Mouse (Mus musculus): ENCODE data around the gene Ndufs4.

Gene Ndufs4

DNA sequence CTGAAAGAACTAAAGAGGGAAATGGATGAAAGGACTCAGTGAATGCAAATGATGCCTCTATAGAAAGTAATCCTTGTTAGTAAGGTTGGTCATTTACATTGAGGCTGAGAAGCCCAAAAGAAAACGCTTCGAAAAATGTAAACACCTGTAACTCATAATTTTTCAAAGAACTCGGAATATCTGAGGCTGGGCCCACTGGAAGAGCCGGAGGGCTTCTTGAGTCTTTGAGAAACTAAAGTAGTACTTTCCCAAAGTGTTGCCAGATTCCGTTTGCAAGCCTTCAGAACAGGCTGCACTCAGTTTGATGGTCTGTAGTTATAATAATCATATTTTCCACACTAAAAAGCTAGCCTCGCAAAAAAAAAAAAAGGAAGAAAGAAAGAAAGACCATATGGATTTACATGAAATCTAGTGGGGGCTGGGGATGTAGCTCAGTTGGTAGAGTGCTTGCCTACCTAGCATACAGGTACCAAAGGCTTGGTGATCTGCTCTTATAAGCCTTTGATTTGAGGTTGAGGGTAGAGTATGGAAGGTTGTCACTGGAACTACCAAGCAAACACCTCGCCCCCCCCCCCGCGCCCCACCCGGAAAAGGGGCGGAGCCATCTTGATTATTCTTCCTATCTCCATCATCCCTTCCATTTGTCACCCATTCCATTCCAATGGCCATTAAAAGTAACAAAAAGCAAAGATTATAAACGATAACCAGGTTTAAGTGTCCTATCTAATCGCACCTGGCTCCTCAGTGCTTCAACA is at the start of gene Ndufs4:
TSS of gene Ndufs4 (minus strand) at position 48 of the 755 bp plus-strand sequence.
- DNase-seq (ENCODE audit: low spot score): no peak

- DNase-seq (ENCODE audit: low spot score): no peak
Observed at GRCm38 (mm10) chr13:114432491-114432890, 44.4 kb upstream of the Ndufs4 start.

GRCm38 (mm10) chr13:114425230-114425629 is 37.2 kb upstream of the Ndufs4 start:
- no peak for DNase-seq (ENCODE audit: low spot score)

DNA sequence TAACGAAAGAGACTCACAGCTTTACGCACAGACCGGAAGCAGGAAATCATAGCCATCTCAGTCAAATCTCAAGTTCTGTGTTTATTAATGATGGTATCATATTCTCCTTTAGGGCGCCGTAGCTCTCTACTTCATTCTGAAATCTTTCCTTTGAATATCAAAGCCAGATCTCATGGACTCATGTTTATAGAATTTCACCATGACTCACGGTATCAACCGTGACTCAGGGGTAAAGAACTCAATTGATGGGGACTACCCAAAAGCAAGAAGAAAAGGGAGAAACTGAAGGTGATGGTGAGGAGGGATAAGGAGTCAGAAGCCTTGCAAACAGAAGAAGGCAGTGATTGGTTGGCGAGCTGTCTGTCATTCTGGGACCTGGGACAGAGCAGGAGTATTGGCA is 32.2 kb upstream of the Ndufs4 start:
- no peak for DNase-seq (ENCODE audit: low spot score)

DNA sequence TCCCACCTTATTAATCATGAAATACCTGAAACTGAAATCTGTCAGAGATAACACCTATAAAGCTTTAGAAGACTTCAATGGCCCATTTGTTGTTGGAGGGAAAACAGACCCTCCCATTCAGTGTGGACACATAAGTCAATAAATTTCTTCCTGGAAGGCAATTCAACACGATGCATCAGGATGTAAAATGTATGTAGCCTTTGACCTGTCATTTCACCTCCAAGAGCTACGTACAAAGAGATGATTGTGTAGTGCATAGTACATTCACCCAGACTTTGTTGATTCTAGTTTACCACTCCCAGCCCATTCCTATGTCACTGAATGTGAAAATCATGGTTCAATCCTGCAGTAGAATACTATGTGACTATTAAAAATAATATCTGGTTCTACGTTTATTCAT is 31.3 kb upstream of the Ndufs4 start:
- no peak for DNase-seq (ENCODE audit: low spot score)

DNA sequence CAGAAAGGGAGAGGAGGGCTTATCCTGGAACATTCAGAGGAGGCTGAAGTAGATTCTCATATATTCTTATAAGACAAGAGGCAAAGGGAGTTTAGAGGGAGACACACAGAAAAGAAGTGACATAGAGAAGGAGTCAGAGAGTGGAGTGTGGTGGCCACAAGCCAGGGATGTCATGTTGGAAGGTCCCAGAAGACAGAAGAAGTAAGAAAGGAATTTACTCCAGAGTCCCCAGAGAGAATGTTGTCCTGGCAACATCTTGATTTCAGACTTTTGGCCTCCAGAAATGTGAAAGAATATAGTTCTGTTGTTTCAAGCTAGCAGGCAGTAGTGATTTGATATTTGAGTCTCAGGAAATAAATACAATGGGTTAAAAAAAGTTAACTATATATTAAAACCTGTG is 24.3 kb upstream of the Ndufs4 start:
- no peak for DNase-seq (ENCODE audit: low spot score)

DNA sequence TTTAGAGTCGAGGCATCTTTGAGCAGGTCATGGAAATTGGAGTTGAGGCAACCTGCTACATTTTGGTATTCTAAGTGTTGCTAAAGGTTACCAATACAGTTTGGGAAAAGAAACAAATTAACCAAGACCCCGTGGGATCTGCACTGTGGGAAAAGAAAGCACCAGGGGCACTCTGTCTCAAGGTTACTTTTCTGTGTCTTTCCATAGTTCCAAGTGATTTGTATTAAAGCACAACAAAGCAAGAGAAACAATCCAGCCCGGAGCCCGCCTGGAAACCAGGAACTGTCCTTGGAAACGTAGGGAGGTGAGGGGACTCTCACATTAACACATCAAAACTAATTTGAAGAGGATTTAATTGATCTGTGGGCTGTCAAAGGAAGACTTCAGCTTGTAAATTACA is 18.8 kb upstream of the Ndufs4 start:
- peak; percentile 16 for DNase-seq (ENCODE audit: low spot score)

DNA sequence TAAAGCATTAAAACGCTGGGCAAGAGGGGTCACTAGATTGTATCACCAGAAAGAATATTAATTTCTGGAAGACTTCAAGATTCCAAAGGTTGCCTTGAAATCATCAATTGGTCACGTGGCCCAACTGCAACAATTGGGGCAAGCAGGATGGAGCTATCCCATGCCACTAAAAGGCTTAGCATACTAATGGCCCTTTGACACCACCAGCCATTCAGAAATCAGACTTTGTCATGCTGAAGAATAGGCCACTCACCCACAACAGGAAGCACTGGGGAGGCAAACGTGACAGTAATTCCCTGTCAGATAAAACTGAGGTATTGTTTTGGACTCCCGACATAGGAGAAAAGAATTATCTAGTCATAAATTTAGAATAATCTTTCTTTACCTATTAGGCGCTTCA is 18.4 kb upstream of the Ndufs4 start:
- DNase-seq (ENCODE audit: low spot score): peak; percentile 46

DNA sequence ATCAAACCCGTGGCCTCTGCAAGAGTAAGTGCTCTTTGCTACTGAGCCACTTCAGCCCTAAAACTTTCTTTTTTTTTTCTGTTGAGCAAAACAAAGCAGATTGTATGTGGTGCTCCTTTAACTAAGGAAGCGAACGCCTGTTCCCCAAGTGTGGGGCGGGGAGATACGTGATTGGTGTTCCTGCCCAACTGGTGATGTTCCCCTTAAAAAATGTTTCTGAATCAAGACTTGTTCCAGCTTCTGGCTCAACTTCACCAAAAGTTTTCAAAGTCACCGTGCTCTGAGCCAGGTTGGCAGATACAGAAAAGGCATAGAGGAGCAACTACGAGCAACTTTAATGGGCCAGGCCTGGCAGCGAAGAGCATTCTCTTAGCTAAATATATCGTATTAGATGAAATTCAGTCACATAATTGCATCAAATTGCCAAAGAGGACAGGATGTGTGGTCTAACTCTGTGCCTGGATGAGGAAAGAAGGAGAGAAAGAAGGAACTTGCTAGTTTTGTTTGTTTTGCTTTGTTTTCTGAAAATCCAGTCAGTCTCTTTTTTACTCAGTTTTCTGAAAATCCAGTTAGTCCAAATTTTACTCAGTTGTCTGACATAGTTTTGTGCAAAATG is 17.1 kb upstream of the Ndufs4 start:
- no peak for DNase-seq (ENCODE audit: low spot score)

GRCm38 (mm10) chr13:114398906-114399305 is 10.8 kb upstream of the Ndufs4 start:
- DNase-seq (ENCODE audit: low spot score): no peak

- DNase-seq (ENCODE audit: low spot score): peak; percentile 70
Observed at GRCm38 (mm10) chr13:114397281-114397680, 9.2 kb upstream of the Ndufs4 start.

DNA sequence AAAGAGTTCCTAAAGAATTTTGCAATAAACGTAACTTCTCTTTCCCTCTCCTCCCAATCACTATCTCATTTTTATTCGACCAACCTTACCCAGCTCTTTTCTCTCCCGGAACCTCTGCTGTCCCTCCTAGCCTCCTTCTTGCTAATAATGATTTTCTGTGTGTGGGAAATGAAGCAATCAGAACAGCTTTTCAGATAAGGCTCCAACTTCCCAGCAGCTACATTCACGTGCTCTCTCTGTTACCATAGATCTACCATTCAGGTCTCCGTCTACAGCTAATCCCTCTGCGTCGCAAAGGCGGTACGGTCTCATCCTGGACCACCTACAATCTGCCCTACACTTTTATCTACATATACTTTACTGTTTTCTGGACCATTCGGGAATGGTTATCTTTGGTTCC is 8.8 kb upstream of the Ndufs4 start:
- no peak for DNase-seq (ENCODE audit: low spot score)

- no peak for DNase-seq (ENCODE audit: low spot score)
Observed at GRCm38 (mm10) chr13:114394784-114395183, 6.7 kb upstream of the Ndufs4 start.

GRCm38 (mm10) chr13:114392501-114392900 is 4.4 kb upstream of the Ndufs4 start:
- DNase-seq (ENCODE audit: low spot score): no peak

GRCm38 (mm10) chr13:114387521-114388171 is 412 bp downstream of the Ndufs4 start:
- DNase-seq (ENCODE audit: low spot score): peak; percentile 95

GRCm38 (mm10) chr13:114387074-114387487 is 977 bp downstream of the Ndufs4 start:
- DNase-seq (ENCODE audit: low spot score): no peak

DNA sequence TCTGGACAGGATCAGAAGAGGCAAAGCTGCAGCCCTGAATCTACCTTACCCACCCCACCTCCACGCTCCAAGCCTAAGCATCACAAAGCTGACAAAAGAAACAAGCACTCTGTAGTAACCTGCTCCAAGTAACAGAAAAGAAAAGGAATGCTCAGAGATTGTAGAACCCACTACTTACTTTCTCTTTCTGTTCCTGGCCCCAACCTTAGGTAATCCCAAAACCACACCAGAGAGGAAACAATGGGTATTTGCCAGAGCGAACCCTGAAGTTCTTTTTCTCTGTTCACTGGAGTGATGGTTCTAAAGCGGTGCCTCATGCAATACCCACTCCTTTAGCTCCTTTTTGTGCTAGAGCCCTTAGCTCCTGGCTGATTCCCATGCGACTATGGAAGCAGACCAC is 11.5 kb downstream of the Ndufs4 start:
- DNase-seq (ENCODE audit: low spot score): no peak

DNA sequence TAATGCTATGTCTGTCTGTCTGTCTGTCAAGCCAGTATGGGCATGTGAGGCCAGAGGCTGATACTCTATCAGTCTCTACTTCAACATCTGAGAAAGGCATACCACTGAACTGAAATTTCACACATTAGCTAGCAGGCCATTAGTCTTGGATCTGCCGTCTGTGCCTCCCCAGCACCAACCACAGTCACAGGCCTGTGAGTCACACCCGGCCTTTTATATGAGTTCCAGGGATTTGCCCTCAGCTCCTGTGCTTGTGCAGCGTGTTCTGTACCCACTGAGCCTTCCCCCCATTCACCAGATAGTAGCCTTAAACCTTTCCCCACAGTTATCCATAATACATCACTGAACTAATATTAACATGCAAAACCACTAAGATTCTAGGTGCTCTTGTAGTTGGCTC is 26.0 kb downstream of the Ndufs4 start:
- DNase-seq (ENCODE audit: low spot score): no peak

- peak; percentile 65 for DNase-seq (ENCODE audit: low spot score)
Observed at GRCm38 (mm10) chr13:114351321-114351946, 36.6 kb downstream of the Ndufs4 start.

- no peak for DNase-seq (ENCODE audit: low spot score)
Observed at GRCm38 (mm10) chr13:114344979-114345712, 42.9 kb downstream of the Ndufs4 start.

GRCm38 (mm10) chr13:114344220-114344973 is 43.7 kb downstream of the Ndufs4 start:
- DNase-seq (ENCODE audit: low spot score): no peak
